Mouse (Mus musculus) C2C12 (cell line): ENCODE data around the gene Ccnjl. TPM values are rescaled to one million over a fixed set of nuclear protein-coding genes. Genes with fewer than 3 reads are reported as not detected.

Experiments
- H3K27me3 ChIP-seq: one replicate; pipeline ENCODE4 v1.6.1; 2011; ENCODE audit not compliant: control insufficient read depth, insufficient read depth, insufficient read length
- H3K36me3 ChIP-seq: one replicate; pipeline ENCODE4 v1.6.1; 2011; ENCODE audit not compliant: control insufficient read depth, insufficient read depth
- H3K4me3 ChIP-seq: one replicate; pipeline ENCODE4 v1.5.1; 2011; ENCODE audit warnings: mild to moderate bottlenecking, control low read depth; ENCODE audit not compliant: poor library complexity, insufficient read depth, severe bottlenecking
- H3K79me2 ChIP-seq: one replicate; pipeline ENCODE4 v1.6.1; 2011; ENCODE audit not compliant: control insufficient read depth, insufficient read depth
- H3K79me3 ChIP-seq: one replicate; pipeline ENCODE4 v1.6.1; 2011; ENCODE audit warnings: low read depth, control low read depth
- H3ac ChIP-seq: one replicate; pipeline ENCODE3; 2011; ENCODE audit warnings: low read depth; ENCODE audit not compliant: control insufficient read depth, insufficient read length
- CEBPB ChIP-seq: IDR thresholded peaks from one replicate; pipeline ENCODE4 v1.6.1; 2011; ENCODE audit warnings: low read depth, mild to moderate bottlenecking, control low read depth, moderate library complexity
- CTCF ChIP-seq: IDR thresholded peaks from one replicate; pipeline ENCODE4 v1.5.1; 2011; ENCODE audit not compliant: control insufficient read depth, insufficient read depth, insufficient read length
- FOSL1 ChIP-seq: IDR thresholded peaks from one replicate; pipeline ENCODE4 v1.8.0; 2011; ENCODE audit warnings: mild to moderate bottlenecking, low read length; ENCODE audit not compliant: poor library complexity, insufficient read depth, severe bottlenecking
- MAX ChIP-seq: IDR thresholded peaks from one replicate; pipeline ENCODE4 v1.6.1; 2011; ENCODE audit warnings: mild to moderate bottlenecking, control low read depth
- MYOD1 ChIP-seq: IDR thresholded peaks from one replicate; pipeline ENCODE4 v1.6.1; 2011; ENCODE audit warnings: low read depth; ENCODE audit not compliant: control insufficient read depth, insufficient read length
- MYOG ChIP-seq: IDR thresholded peaks from one replicate; pipeline ENCODE4 v1.6.1; 2011; ENCODE audit not compliant: control insufficient read depth, insufficient read length; ENCODE audit errors: extremely low read depth
- USF1 ChIP-seq: IDR thresholded peaks from one replicate; pipeline ENCODE4 v1.6.1; 2011; ENCODE audit warnings: low read depth, mild to moderate bottlenecking, control low read depth, moderate library complexity
- long read RNA-seq, 2 experiments: library from polyadenylated mRNA; unstranded; transcript quantifications; one replicate each; pipeline ENCODE4 v2.0.0; 2019 to 2020
- polyA plus RNA-seq: library from polyadenylated mRNA; unstranded; fragments of >200 nt; fragmentation: generic; extraction: Trizol; gene quantifications from one replicate; pipeline ENCODE4 v1.2.1, GENCODE M21; 2012; ENCODE audit warnings: missing spikeins

Ccnjl gene
- polyA plus RNA-seq, result 0.11 TPM
- long read RNA-seq, experiment 1, result 0 reads
- long read RNA-seq, experiment 2, result 0 reads

GRCm38 (mm10) chr11:43528683-43529499 lies at the start of gene Ccnjl:
TSS of gene Ccnjl (plus strand) at chr11:43528784.
- no peaks in the 10 kb centered on the region for H3K79me2 ChIP-seq
- H3K36me3 ChIP-seq, result no peaks in the 10 kb centered on the region
- peak within 1 kb of the TSS; percentile 31 for H3ac ChIP-seq
- no peak within 1 kb of the TSS for H3K4me3 ChIP-seq
- no peaks in the 10 kb centered on the region for H3K79me3 ChIP-seq
- peak; percentile 8 for TF ChIP-seq CTCF
- TF ChIP-seq MAX, result no peak
- no peak for TF ChIP-seq MYOD1
- TF ChIP-seq FOSL1, result no peak
- TF ChIP-seq MYOG, result no peak
- no peak for TF ChIP-seq USF1
- H3K27me3 ChIP-seq, result peaks cover 22% of the 10 kb centered on the region

DNA sequence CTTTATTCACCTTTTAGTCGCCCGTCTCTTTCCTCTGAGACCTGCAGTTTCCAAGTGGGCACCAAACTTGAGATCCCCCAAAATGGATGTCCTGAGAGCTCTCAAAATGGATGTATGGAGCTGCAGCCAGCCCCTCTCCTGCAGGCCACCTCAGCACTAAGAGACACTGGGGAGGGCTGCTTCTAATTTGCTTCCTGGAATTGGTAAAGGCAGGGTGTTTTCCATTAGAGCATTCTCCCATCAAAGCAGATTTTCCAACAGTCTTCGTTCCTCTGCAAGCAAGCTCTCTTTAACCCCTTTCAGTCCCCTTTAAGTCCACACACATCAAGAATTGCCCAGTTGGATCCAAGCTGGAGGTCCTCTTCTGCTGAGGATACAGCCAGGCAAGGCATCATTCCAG lies 49.2 kb upstream of the Ccnjl start:
- Histone ChIP-seq H3K4me3 (no peak overlapping the region), H3K79me2 (no peaks in the 10 kb centered on the region), H3K36me3 (no peaks in the 10 kb centered on the region), H3K27me3 (peaks cover 23% of the 10 kb centered on the region), H3ac (no peak overlapping the region), H3K79me3 (no peaks in the 10 kb centered on the region)
- no peak for TF ChIP-seq MAX

DNA sequence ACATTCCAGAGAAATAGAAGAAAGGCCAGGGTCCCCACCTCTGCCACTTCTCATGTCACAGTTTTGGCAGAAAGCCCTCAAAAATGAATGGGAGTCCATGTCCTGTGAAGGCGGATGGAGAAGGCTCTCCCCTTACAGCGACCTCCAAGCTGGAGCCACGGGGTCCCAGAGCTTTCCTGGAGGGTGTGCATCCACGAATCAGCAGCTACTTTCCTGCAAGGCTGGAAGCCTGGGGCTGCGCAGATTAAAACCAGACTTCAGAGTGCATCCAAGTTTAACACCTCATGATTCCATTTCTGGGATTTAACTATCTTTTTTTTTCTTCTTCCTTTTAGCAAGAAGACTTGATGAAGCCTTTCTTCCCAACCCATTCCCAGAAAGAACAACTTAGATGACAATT lies 48.0 kb upstream of the Ccnjl start:
- no peak overlapping the region for H3ac ChIP-seq
- no peaks in the 10 kb centered on the region for H3K79me3 ChIP-seq
- no peaks in the 10 kb centered on the region for H3K79me2 ChIP-seq
- H3K36me3 ChIP-seq, result no peaks in the 10 kb centered on the region
- TF ChIP-seq CTCF (no peak), USF1 (no peak)
- H3K4me3 ChIP-seq, result no peak overlapping the region
- H3K27me3 ChIP-seq, result peaks cover 30% of the 10 kb centered on the region

- Histone ChIP-seq H3K79me3 (no peaks in the 10 kb centered on the region), H3K27me3 (peaks cover 31% of the 10 kb centered on the region), H3K36me3 (no peaks in the 10 kb centered on the region), H3ac (no peak overlapping the region), H3K4me3 (no peak overlapping the region), H3K79me2 (no peaks in the 10 kb centered on the region)
- no peak for TF ChIP-seq USF1
- no peak for TF ChIP-seq CEBPB
- TF ChIP-seq MAX, result no peak
- TF ChIP-seq MYOG, result no peak
- TF ChIP-seq FOSL1, result no peak
- no peak for TF ChIP-seq CTCF
- no peak for TF ChIP-seq MYOD1
These were observed 46.7 kb upstream of the Ccnjl start for GRCm38 (mm10) chr11:43481672-43482522.

DNA sequence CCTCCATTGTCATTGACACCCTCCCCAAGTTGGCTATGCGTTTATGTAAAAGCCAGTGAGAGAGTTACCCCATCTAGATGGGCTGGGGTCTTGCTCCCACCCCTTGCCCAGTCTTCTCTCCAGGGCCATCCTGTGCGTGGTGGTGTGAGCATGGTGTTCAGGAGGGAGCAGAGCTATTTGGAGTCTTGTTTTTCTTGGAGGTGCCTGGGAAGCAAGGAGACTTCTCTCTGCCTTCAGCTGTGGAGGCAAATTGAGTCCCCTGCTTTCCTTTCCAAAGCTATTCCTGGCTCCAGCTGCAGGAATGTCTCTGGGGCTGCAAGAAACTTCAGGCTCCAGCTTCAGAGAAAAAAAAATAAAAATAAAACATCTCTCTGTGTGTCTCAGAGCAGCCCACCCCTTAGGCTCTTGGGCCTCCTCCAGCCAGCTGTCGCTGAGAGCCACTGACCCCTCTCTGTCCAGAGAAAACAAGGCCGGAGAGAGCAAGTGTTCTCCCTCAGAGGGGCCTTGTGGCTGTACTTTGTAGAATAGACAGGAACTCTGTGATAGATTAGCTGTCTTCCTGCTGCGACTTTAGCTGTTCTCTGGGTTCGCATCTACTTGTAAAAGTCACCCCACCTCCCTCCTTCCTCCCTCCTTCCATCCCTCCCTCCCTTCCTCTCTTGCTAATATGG lies 45.3 kb upstream of the Ccnjl start:
- Histone ChIP-seq H3K36me3 (no peaks in the 10 kb centered on the region), H3K4me3 (no peak overlapping the region), H3K27me3 (peaks cover 31% of the 10 kb centered on the region), H3ac (no peak overlapping the region), H3K79me3 (no peaks in the 10 kb centered on the region), H3K79me2 (no peaks in the 10 kb centered on the region)
- TF ChIP-seq MYOG (no peak), CEBPB (no peak), MAX (no peak), CTCF (no peak), FOSL1 (no peak), MYOD1 (no peak), USF1 (no peak)
